Mouse (Mus musculus) heart, adult 2 months (tissue): Measurements from ENCODE around the gene Cplx1.

Source experiments
- CTCF ChIP-seq: fragments of 200-600 bp; IDR thresholded peaks from 2 replicates; pipeline ENCODE4 v1.8.1; 2022; ENCODE audit warnings: antibody characterized with exemption, mild to moderate bottlenecking, moderate library complexity
- POLR2A ChIP-seq: fragments of 200-500 bp; IDR thresholded peaks from 2 replicates; pipeline ENCODE4 v1.6.1; 2011; ENCODE audit warnings: mild to moderate bottlenecking, low read depth, low read length, control low read depth; ENCODE audit not compliant: insufficient read depth

DNA sequence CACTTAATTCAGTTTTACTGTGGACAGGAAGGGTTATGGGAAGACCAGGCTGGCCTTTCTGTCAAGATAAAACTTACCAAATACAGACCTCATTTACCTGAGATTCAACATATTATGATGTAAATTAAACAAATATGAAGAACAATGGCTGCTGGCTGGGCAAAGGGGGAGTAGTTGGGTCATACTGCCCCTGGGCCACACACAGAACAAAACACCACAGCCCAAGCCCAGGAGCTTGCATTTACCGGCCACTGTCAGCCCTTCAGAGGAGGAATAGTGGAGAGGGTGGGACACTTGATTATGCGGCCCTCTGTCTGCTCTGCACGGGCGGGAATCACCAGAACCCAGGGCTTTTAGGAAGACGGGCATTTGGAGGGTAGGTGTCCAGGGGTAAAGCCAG lies 30.9 kb downstream of the Cplx1 start:
- TF ChIP-seq POLR2A (no peak), CTCF (no peak)
